Comparison of ENCODE assay signal across 9 mouse cellular contexts in the genomic region with DNA sequence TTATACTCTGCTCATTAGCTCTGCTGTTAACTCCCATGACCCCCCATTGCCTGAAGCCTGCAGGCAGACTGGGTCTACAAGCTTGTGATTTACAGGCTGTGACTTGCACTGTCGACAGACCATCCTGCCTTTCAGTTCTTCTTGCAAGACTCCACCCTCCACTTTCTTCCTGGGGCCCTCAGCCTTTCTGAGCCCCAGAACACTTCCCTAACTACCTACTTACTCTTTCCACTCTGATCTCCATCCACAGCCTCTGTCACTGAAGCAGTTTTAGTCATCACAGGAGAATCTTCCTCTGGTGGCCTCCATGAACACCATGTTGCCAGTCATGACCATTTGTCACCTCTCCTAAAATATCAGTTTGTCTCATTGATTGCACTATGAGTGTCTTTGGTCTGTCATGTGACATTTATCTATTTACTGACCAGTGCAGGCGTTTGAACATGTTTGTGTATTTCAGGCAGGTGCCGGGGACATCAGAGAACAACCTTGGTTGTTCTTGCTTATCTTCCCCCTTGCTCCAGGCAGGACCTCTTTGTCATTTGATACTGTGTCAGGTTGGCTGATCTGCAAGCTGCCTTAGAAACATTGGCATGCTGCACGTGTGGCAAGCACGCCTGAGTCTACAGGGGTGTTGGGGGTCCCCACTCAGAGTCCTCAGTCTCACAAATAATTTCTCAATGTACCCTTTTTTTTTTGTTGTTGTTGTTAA. TPM values are rescaled to one million over a fixed set of nuclear protein-coding genes. Genes with fewer than 3 reads are reported as not detected.
DNase-seq lines count a peak whose midpoint lies in the region; ATAC-seq lines count a peak whose summit lies in the region.
"Had no signal": no experiment of that assay in that cellular context is flagged by ENCODE, and none has a peak within 500 bp of the region (broad histone marks: within the 10 kb centered on the region; RNA-seq: fewer than 3 reads in every experiment).

No protein-coding gene starts in this region.

- no peak for ATAC-seq in forebrain, embryonic 11.5 days (replicated peaks; ENCODE audit: low FRiP score)
- no peak for ATAC-seq in forebrain, embryonic 12.5 days (ENCODE audit: low FRiP score)
- ATAC-seq in lung, embryonic 15.5 days (ENCODE audit: borderline replicate concordance, extremely low read depth, low FRiP score, low TSS enrichment), result no peak
- ATAC-seq in heart, embryonic 14.5 days (ENCODE audit: insufficient number of reproducible peaks, insufficient read depth, low FRiP score, low read depth), result no peak
- ATAC-seq in megakaryocyte-erythroid progenitor cell, adult 5-6 weeks (replicated peaks; ENCODE audit: low FRiP score, low TSS enrichment, poor library complexity, severe bottlenecking), result 0 out of 2 replicates have a peak, but pooled peaks have one; percentile 11
- no peak for ATAC-seq in cerebellum, adult (ENCODE audit: insufficient number of reproducible peaks, low FRiP score, low TSS enrichment)

- peaks cover 4% of the 10 kb centered on the region for H3K36me3 ChIP-seq in forebrain, embryonic 11.5 days (ENCODE audit: control insufficient read depth, insufficient read depth, low read length)
- H3K36me3 ChIP-seq in forebrain, embryonic 12.5 days (replicated peaks), result peaks cover 32% of the 10 kb centered on the region
- peaks cover 31% of the 10 kb centered on the region for H3K36me3 ChIP-seq in lung, embryonic 15.5 days
- peaks cover 33% of the 10 kb centered on the region for H3K36me3 ChIP-seq in heart, embryonic 14.5 days (ENCODE audit: control insufficient read depth, insufficient read depth, low read length)

- 0 out of 2 replicates have a peak overlapping the region, but pooled peaks have one; percentile 12 for H3K27ac ChIP-seq in forebrain, embryonic 11.5 days (ENCODE audit: low read depth, low read length)
- no peak overlapping the region for H3K27ac ChIP-seq in forebrain, embryonic 12.5 days
- peak overlapping the region; percentile 81 for H3K27ac ChIP-seq in lung, embryonic 15.5 days
- H3K27ac ChIP-seq in heart, embryonic 14.5 days (replicated peaks in 1 of 2; ENCODE audit: control insufficient read depth in 1 of 2, insufficient read depth in 1 of 2, low read depth in 2 of 2, low read length in 2 of 2), result peak overlapping the region; percentile 25 to 91

- H3K9ac ChIP-seq in forebrain, embryonic 11.5 days (ENCODE audit: low read length), result no peak overlapping the region
- H3K9ac ChIP-seq in forebrain, embryonic 12.5 days, result no peak overlapping the region
- H3K9ac ChIP-seq in lung, embryonic 15.5 days, result no peak overlapping the region
- H3K9ac ChIP-seq in heart, embryonic 14.5 days (ENCODE audit: low read length), result no peak overlapping the region; the same call in 1 of the 2 replicates
- H3K9ac ChIP-seq: neural tube, embryonic 13.5 days had no signal

- H3K9me3 ChIP-seq in forebrain, embryonic 11.5 days (ENCODE audit: control insufficient read depth, low read length), result no peaks in the 10 kb centered on the region
- H3K9me3 ChIP-seq in forebrain, embryonic 12.5 days, result no peaks in the 10 kb centered on the region
- no peaks in the 10 kb centered on the region for H3K9me3 ChIP-seq in lung, embryonic 15.5 days
- no peaks in the 10 kb centered on the region for H3K9me3 ChIP-seq in heart, embryonic 14.5 days (ENCODE audit: control insufficient read depth, low read length)
- H3K9me3 ChIP-seq: neural tube, embryonic 13.5 days had no signal

- H3K4me3 ChIP-seq in forebrain, embryonic 11.5 days (ENCODE audit: low read depth, low read length), result no peak overlapping the region
- no peak overlapping the region for H3K4me3 ChIP-seq in forebrain, embryonic 12.5 days (replicated peaks)
- H3K4me3 ChIP-seq in lung, embryonic 15.5 days, result no peak overlapping the region
- no peak overlapping the region for H3K4me3 ChIP-seq in heart, embryonic 14.5 days (ENCODE audit: control insufficient read depth in 1 of 2, insufficient read depth in 1 of 2, low read depth in 1 of 2, low read length in 2 of 2)
- H3K4me3 ChIP-seq: neural tube, embryonic 13.5 days had no signal

- H3K27me3 ChIP-seq in forebrain, embryonic 11.5 days (ENCODE audit: control insufficient read depth, insufficient read depth, low read length), result no peaks in the 10 kb centered on the region
- H3K27me3 ChIP-seq in forebrain, embryonic 12.5 days, result no peaks in the 10 kb centered on the region
- H3K27me3 ChIP-seq in lung, embryonic 15.5 days, result no peaks in the 10 kb centered on the region
- no peaks in the 10 kb centered on the region for H3K27me3 ChIP-seq in heart, embryonic 14.5 days (ENCODE audit: control insufficient read depth, insufficient read depth, low read length)
- H3K27me3 ChIP-seq: neural tube, embryonic 13.5 days had no signal

- WGBS in forebrain, embryonic 11.5 days, result 65% methylated on average over 5 of the region's 5 CpGs
- WGBS in forebrain, embryonic 12.5 days, result 66% methylated on average over 5 of the region's 5 CpGs
- WGBS in lung, embryonic 15.5 days, result 22% methylated on average over 5 of the region's 5 CpGs
- 19% methylated on average over 5 of the region's 5 CpGs for WGBS in heart, embryonic 14.5 days

- peaks cover 2% of the 10 kb centered on the region; the same call in 1 of the 2 replicates for H3K4me1 ChIP-seq in forebrain, embryonic 11.5 days (replicated peaks; ENCODE audit: control insufficient read depth, insufficient read depth, low read length)
- H3K4me1 ChIP-seq in forebrain, embryonic 12.5 days, result peaks cover 23% of the 10 kb centered on the region
- H3K4me1 ChIP-seq in lung, embryonic 15.5 days, result peaks cover 53% of the 10 kb centered on the region
- peaks cover 22 to 40% of the 10 kb centered on the region in 2 experiments for H3K4me1 ChIP-seq in heart, embryonic 14.5 days (ENCODE audit: control insufficient read depth in 2 of 2, insufficient read depth in 2 of 2, low read length in 2 of 2)

- no peak overlapping the region for H3K4me2 ChIP-seq in forebrain, embryonic 11.5 days (ENCODE audit: low read depth, low read length, severe bottlenecking)
- no peak overlapping the region for H3K4me2 ChIP-seq in forebrain, embryonic 12.5 days
- no peak overlapping the region for H3K4me2 ChIP-seq in lung, embryonic 15.5 days
- no peak overlapping the region; the same call in 1 of the 2 replicates for H3K4me2 ChIP-seq in heart, embryonic 14.5 days (ENCODE audit: low read length)

- DNase-seq in forebrain, embryonic 11.5 days (ENCODE audit: low spot score), result no peak
- DNase-seq in lung, postnatal 4 days, result no peak
- no peak for DNase-seq in cerebellum, postnatal 14 days

RNA-seq across cellular contexts. Expression of gene Btbd2, which starts 6.8 kb away (rescaled TPM):
- polyA plus RNA-seq in forebrain, embryonic 11.5 days (2014; fragmentation: Nextera tagmentation; extraction: Ambion mirVana), result 78.3 and 97.3 TPM in 2 replicates
- polyA plus RNA-seq in forebrain, embryonic 12.5 days (2016; fragmentation: Nextera tagmentation; extraction: Ambion mirVana), result 84.3 and 85.1 TPM in 2 replicates
- polyA plus RNA-seq in lung, embryonic 15.5 days (2015; fragmentation: Nextera tagmentation; extraction: Ambion mirVana), result 83.0 and 85.2 TPM in 2 replicates
- 49.4 and 53.8 TPM in 2 replicates for polyA plus RNA-seq in heart, embryonic 14.5 days (2014; fragmentation: Nextera tagmentation; extraction: Ambion mirVana)
- 27.4 and 32.0 TPM in 2 replicates for total RNA-seq in megakaryocyte-erythroid progenitor cell, adult 5-6 weeks (2014; fragmentation: Nextera tagmentation)
- total RNA-seq in megakaryocyte-erythroid progenitor cell, adult 5-6 weeks (2017), result 11.8 and 14.8 TPM in 2 replicates

RNA-seq across cellular contexts. Expression of gene Mknk2, which starts 14.3 kb away (rescaled TPM):
- 85.1 and 87.0 TPM in 2 replicates for polyA plus RNA-seq in forebrain, embryonic 11.5 days (2014; fragmentation: Nextera tagmentation; extraction: Ambion mirVana)
- 74.4 and 75.4 TPM in 2 replicates for polyA plus RNA-seq in forebrain, embryonic 12.5 days (2016; fragmentation: Nextera tagmentation; extraction: Ambion mirVana)
- polyA plus RNA-seq in lung, embryonic 15.5 days (2015; fragmentation: Nextera tagmentation; extraction: Ambion mirVana), result 99.8 and 104 TPM in 2 replicates
- 69.5 and 82.7 TPM in 2 replicates for polyA plus RNA-seq in heart, embryonic 14.5 days (2014; fragmentation: Nextera tagmentation; extraction: Ambion mirVana)
- total RNA-seq in megakaryocyte-erythroid progenitor cell, adult 5-6 weeks (2014; fragmentation: Nextera tagmentation), result 149 and 158 TPM in 2 replicates
- 78.4 and 117 TPM in 2 replicates for total RNA-seq in megakaryocyte-erythroid progenitor cell, adult 5-6 weeks (2017)

RNA-seq across cellular contexts. Expression of gene Mob3a, which starts 38.1 kb away (rescaled TPM):
- 57.9 and 61.1 TPM in 2 replicates for polyA plus RNA-seq in forebrain, embryonic 11.5 days (2014; fragmentation: Nextera tagmentation; extraction: Ambion mirVana)
- 52.4 and 54.1 TPM in 2 replicates for polyA plus RNA-seq in forebrain, embryonic 12.5 days (2016; fragmentation: Nextera tagmentation; extraction: Ambion mirVana)
- polyA plus RNA-seq in lung, embryonic 15.5 days (2015; fragmentation: Nextera tagmentation; extraction: Ambion mirVana), result 44.5 and 44.7 TPM in 2 replicates
- polyA plus RNA-seq in heart, embryonic 14.5 days (2014; fragmentation: Nextera tagmentation; extraction: Ambion mirVana), result 19.1 and 22.3 TPM in 2 replicates
- total RNA-seq in megakaryocyte-erythroid progenitor cell, adult 5-6 weeks (2014; fragmentation: Nextera tagmentation), result 22.8 and 29.1 TPM in 2 replicates
- 30.5 and 38.6 TPM in 2 replicates for total RNA-seq in megakaryocyte-erythroid progenitor cell, adult 5-6 weeks (2017)

RNA-seq across cellular contexts. Expression of gene Izumo4, which starts 38.3 kb away (rescaled TPM):
- 4.8 and 7.2 TPM in 2 replicates for polyA plus RNA-seq in forebrain, embryonic 11.5 days (2014; fragmentation: Nextera tagmentation; extraction: Ambion mirVana)
- 20.6 and 21.6 TPM in 2 replicates for polyA plus RNA-seq in forebrain, embryonic 12.5 days (2016; fragmentation: Nextera tagmentation; extraction: Ambion mirVana)
- 19.8 and 23.0 TPM in 2 replicates for polyA plus RNA-seq in lung, embryonic 15.5 days (2015; fragmentation: Nextera tagmentation; extraction: Ambion mirVana)
- 3.5 and 7.0 TPM in 2 replicates for polyA plus RNA-seq in heart, embryonic 14.5 days (2014; fragmentation: Nextera tagmentation; extraction: Ambion mirVana)
- total RNA-seq in megakaryocyte-erythroid progenitor cell, adult 5-6 weeks (2014; fragmentation: Nextera tagmentation), result 22.8 and 26.4 TPM in 2 replicates
- total RNA-seq in megakaryocyte-erythroid progenitor cell, adult 5-6 weeks (2017), result 3.0 and 4.5 TPM in 2 replicates

RNA-seq across cellular contexts. Expression of gene Csnk1g2, which starts 41.0 kb away (rescaled TPM):
- polyA plus RNA-seq in forebrain, embryonic 11.5 days (2014; fragmentation: Nextera tagmentation; extraction: Ambion mirVana), result 134 TPM in 2 replicates
- 146 and 161 TPM in 2 replicates for polyA plus RNA-seq in forebrain, embryonic 12.5 days (2016; fragmentation: Nextera tagmentation; extraction: Ambion mirVana)
- 142 and 152 TPM in 2 replicates for polyA plus RNA-seq in lung, embryonic 15.5 days (2015; fragmentation: Nextera tagmentation; extraction: Ambion mirVana)
- polyA plus RNA-seq in heart, embryonic 14.5 days (2014; fragmentation: Nextera tagmentation; extraction: Ambion mirVana), result 64.8 and 65.0 TPM in 2 replicates
- 70.2 and 93.3 TPM in 2 replicates for total RNA-seq in megakaryocyte-erythroid progenitor cell, adult 5-6 weeks (2014; fragmentation: Nextera tagmentation)
- 117 and 120 TPM in 2 replicates for total RNA-seq in megakaryocyte-erythroid progenitor cell, adult 5-6 weeks (2017)
